Mouse (Mus musculus): ENCODE results near the gene Hmcn1. TPM values are rescaled to one million over a fixed set of nuclear protein-coding genes. Genes with fewer than 3 reads are reported as not detected.

Hmcn1 gene
- total RNA-seq, 4 experiments from 2014 or later = 1.2 to 2.5 (median 1.8) TPM

GRCm38 (mm10) chr1:150873231-150873630 lies 120.0 kb downstream of the Hmcn1 start:
- DNase-seq = peak; percentile 36

DNA sequence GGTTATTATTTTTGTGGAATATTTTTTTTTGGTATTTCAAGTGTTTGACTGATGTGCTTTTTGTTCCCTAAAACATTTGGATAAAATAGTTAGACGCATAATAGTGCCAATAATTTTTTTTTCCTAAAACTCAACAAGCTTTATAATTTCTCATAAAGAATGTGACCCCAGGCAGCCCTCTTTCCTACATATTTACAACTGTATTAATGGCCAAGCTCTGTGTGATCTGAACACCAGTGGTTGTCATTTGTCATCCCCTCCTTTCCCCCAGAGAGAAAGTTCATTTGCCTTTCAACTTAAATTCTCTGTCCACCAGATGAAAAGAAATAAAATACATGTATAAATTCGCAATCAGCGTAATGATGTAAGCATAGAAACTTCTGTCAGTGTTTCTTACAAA lies 121.1 kb downstream of the Hmcn1 start:
- no peak for DNase-seq

DNA sequence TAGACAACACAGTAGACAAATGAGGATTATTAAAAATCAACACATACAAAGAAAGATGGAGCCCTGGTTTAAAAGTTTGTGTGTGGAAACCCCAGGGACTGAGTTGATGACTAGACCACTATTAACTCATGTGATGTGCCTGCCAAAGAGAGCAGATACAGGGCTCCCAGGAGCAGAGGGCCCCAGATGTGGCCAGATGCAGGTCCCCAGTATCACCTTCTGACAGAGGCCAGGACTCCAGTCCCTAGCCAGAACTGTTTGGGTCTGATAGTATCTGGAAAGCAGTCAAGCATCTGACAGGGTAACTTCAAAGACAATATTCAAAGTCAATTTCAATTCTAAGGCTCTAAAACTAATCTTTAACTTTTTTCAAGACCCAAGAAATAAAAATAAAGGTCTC lies 124.0 kb downstream of the Hmcn1 start:
- DNase-seq = no peak

GRCm38 (mm10) chr1:150866615-150867014 lies 126.6 kb downstream of the Hmcn1 start:
- no peak for DNase-seq

DNA sequence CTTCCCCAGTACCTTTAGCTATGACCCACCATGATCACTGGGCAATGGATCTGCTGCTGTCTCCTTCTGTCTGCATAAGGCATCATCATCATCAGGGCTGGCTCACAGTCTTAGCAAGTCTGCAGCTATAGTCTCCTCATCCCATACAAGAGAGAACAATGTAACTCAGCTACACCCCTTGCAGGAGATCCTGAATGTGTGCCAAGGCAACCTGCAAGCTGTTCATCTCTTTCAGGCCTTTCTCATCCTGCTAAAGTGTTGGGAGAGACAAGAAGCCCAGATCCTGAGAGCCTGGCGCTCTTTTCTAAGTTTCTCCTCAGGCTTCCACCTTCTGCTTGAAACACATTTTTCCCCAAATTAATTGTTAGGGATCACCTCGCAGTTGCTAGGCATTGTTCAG lies 135.5 kb downstream of the Hmcn1 start:
- no peak for DNase-seq

- DNase-seq = no peak
These were observed 159.8 kb downstream of the Hmcn1 start for GRCm38 (mm10) chr1:150833448-150833847.

- DNase-seq = no peak
These were observed 163.4 kb downstream of the Hmcn1 start for GRCm38 (mm10) chr1:150829851-150830250.

DNA sequence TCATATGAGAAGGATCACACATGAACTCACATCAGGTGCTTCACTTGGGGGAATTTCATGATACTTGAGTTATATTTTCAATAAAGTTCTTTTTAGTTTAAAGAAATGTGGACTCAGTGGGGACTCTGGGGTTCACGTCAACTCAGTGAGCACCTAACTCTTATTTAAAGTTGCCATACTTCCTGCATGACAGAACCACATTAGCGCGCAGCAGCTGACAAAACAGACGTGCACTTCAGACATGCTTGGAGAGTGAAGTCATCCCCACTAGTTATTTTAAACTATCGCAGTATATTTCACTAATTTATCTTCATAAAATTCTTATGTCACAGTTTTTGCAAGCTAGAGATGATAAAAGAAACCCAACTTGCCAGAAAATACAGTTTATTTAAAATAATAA lies 166.1 kb downstream of the Hmcn1 start:
- no peak for DNase-seq

- DNase-seq = no peak
These were observed 168.8 kb downstream of the Hmcn1 start for GRCm38 (mm10) chr1:150824334-150825005.

GRCm38 (mm10) chr1:150816035-150816807 lies 177.0 kb downstream of the Hmcn1 start:
- no peak for DNase-seq

- no peak for DNase-seq
These were observed 178.3 kb downstream of the Hmcn1 start for GRCm38 (mm10) chr1:150814917-150815316.

DNA sequence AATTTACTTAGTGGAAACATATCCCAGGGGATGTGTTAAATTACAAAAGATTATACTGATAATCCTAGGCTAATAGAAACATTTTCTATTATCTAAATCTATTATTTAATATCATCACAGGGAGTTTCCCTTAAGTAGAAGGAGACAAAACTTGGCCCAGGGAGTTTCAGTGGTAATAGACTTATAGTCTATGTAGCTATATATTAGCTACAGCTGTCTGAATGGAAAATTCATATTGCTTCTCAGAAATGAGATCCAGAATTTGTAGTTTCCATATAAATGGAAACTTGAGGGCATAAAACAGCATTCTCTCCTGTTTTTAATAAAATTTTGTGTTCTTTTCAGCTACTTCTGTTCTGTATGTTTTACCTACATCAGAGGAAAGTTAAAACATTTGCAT lies 179.9 kb downstream of the Hmcn1 start:
- no peak for DNase-seq

- no peak for DNase-seq
These were observed 186.4 kb downstream of the Hmcn1 start for GRCm38 (mm10) chr1:150806864-150807263.

- DNase-seq = no peak
These were observed 187.8 kb downstream of the Hmcn1 start for GRCm38 (mm10) chr1:150805466-150805865.

GRCm38 (mm10) chr1:150804235-150805099 lies 188.8 kb downstream of the Hmcn1 start:
- DNase-seq = no peak

GRCm38 (mm10) chr1:150802642-150803041 lies 190.6 kb downstream of the Hmcn1 start:
- DNase-seq = no peak

- DNase-seq = no peak
These were observed 192.5 kb downstream of the Hmcn1 start for GRCm38 (mm10) chr1:150800611-150801263.

- no peak for DNase-seq
These were observed 194.6 kb downstream of the Hmcn1 start for GRCm38 (mm10) chr1:150798651-150799050.

DNA sequence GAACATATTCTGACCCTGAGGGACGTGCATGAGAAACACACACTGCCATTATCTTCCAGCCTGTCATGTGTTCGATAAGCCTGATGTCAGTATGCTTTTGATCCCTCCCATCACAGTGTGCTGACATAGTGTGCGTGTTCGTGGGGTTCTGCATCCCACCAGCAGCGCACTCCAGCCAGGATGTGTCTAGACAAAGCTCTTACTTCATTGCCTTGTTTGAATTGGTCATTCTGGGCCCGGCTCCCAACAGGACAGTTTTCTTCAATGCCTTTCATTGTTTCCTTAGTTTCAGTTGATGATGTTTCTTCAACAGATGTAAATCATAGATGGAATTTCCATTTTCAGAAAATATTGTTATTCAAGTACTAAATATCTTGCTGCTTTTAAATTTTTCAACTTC lies 206.5 kb downstream of the Hmcn1 start:
- no peak for DNase-seq

GRCm38 (mm10) chr1:150783070-150783842 lies 210.0 kb downstream of the Hmcn1 start:
- DNase-seq = no peak

GRCm38 (mm10) chr1:150779902-150780301 lies 213.3 kb downstream of the Hmcn1 start:
- no peak for DNase-seq

GRCm38 (mm10) chr1:150776741-150777140 lies 216.5 kb downstream of the Hmcn1 start:
- no peak for DNase-seq
